Mouse (Mus musculus) left cerebral cortex, adult 9 months (tissue): ENCODE measurements around the gene Robo1.

Source experiments
- DNase-seq, 2 experiments: peaks; one replicate each; pipeline ENCODE4 v3.0.0; 2022; ENCODE audit warnings: low spot score in 2 of 2

Robo1 gene

DNA sequence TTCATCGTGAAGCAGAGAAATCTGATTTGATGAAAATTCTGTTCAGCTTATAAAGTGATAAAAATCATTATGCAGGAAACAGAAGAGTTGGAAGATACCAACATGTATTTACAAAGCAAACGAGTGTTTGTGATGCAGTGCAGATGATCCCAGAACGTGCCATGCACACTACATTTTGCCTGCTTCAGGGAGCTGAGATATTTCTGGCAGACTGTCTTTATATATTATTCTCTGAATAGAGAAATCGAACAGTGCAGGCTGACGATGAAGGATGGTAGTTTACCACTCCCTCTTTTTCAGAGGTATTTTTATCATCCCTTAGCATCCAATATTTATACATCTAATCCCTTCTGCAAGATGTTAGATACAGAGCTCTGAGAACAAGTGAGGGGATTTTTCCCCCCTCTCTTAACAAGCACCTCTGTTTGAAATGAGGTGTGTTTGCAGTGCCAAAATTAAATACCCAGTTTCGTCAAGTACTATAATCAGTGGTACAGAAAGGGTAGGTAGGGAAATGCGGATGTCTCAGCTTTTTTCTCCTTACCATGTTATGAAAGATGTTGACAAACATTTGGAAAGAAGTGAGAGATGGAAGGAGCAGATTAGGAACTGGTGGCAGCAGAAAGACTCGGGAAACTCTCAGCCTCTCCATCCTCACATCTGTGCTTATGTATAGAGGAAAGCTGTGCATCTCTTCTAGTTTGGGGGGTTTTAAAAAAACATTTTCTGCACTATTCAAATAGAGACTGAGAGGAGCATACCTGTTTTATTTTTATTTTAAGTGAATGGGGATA lies at the start of gene Robo1:
Gene Robo1 (plus strand): TSS at position 770 of the 794 bp plus-strand sequence.
- peak in 1 of 2 experiments; percentile 17 for DNase-seq

DNA sequence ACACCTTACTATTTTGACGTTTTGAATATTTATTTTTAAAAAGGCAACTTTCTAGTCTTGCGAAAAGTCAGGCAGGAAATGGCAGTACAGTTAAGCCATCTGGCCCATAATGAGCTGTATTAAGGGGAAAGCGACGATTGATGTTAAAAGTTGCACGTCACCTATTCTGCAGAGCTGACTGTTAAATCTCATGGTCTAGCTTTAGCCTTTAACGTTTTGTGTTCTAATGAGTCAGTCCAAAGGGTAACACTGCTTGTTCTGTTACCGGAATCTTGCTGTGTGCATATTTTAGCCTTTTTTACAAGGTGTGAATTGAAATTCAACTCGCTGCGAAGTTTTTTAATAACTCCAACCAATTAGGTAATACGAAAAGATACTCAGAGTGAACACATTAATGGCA lies 40.3 kb upstream of the Robo1 start:
- DNase-seq, result no peak

DNA sequence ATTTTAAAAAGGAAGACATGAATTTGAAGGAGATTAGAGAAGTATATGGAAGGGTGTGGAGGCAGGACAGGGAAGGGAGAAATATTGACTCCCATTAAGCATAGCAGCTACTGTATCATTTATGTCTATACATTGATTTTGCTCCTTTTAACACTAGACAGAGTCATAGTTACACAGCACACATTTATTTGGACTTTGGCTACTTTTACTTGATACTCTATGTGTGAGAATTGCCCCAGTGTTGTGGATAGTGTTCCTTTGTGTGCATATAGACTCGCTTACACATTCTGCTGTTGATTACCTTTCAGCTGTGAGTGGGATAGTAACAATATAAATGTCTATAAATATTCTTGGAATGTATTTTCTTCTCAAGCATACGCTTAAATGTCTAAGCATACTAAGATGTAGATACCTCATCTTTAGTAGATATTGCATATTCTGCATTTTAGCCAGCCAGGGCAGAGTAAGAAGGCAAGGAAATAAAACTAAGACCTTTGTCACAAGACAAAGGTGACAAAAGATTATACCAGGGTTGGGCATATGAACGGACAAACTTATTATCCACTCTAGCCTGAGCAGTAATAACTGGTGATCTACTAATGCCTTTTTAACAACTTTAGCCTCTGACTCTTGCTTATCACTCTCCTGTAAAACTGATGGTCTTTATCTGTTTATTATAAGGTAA lies 31.6 kb upstream of the Robo1 start:
- no peak for DNase-seq

DNA sequence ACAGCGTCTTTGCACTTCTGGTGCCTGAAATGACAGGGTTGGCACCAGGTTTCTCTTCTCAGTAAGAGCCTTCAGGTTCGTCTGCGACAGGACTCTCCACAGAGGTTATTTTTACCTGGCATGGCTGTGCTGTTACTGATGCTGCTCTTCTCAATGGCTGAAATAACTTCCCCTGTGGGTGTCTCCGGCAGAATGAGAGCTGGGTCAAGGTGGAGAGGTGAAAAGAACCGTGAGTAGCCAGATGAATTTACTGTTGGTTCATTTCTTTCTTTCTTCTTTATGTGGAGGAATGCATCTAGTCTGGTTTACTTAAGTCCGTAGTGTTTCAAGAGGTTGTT lies 194 bp downstream of the Robo1 start:
- peak in 1 of 2 experiments; percentile 17 for DNase-seq

DNA sequence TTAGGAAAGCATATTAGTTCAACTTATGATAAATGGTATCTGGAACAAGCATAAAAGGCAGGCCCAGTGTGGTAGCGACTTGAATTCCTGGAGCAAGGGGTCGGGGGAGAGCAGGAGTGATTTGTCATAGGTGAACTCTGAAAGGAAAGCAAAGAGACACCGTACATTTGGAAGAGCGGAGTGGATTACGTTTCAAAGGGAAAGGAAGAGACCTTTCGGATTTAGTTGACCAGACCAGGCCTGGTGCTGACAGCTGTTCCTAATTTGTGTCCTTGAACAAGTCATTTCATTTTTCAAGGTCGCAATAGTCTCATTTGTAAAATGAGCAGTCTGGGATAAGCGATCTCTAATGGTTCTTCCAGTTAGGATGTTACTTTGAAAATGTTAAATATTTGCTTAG lies 19.2 kb downstream of the Robo1 start:
- DNase-seq, result no peak

DNA sequence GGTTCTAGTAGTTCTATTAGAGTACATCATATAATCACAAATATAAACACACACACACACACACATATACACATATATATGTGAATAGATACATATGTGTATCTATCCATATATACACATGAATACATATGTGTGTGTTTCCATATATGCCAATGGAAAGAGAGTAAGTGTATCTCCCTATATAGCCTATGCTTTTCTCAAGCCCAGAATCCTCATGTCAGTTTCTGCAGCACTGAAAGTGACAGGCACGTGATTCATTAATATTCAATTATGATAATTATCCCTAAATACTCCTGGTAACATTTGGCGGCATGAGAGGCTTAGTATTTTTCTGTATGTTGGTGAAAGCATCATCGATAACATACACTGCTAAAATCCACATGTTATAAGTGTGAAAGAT lies 20.5 kb downstream of the Robo1 start:
- no peak for DNase-seq

DNA sequence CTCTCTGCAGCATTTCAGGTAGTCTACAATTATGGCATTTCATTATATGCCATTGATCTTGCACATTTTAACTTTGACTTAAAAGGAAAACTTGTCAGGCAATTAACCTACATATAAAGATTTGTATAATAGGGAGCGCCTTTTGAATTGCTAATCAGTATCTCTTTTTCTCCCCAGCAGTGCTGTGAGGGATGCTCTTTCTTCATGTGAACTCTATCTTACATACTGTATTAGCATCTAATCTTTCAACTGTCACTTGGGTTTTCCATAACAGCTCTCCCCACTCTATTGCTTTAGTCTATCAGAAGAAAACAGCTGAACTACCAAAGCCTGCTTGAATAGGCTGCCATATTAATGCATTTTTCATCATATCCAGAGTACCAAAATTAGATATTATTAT lies 29.7 kb downstream of the Robo1 start:
- DNase-seq, result no peak

DNA sequence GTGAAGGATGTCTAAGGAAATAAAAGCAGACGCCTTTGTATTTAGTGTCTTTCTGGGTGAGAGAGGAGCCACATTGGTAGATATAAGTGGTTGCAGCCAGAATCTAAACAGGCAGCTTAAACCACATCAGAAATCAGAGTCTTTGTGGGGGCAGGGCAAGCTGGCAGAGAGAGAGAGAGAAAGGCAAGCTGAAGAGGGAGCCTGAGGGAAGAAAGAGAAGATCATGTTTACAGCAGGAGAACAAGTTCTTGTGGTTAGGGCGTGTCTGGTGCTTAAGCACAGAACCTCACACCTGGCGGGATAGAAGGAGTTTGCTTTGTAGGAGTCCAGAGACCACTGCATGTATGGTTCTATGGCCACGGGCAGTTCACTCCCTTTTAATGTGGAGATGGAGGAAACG lies 42.3 kb downstream of the Robo1 start:
- DNase-seq, result no peak

DNA sequence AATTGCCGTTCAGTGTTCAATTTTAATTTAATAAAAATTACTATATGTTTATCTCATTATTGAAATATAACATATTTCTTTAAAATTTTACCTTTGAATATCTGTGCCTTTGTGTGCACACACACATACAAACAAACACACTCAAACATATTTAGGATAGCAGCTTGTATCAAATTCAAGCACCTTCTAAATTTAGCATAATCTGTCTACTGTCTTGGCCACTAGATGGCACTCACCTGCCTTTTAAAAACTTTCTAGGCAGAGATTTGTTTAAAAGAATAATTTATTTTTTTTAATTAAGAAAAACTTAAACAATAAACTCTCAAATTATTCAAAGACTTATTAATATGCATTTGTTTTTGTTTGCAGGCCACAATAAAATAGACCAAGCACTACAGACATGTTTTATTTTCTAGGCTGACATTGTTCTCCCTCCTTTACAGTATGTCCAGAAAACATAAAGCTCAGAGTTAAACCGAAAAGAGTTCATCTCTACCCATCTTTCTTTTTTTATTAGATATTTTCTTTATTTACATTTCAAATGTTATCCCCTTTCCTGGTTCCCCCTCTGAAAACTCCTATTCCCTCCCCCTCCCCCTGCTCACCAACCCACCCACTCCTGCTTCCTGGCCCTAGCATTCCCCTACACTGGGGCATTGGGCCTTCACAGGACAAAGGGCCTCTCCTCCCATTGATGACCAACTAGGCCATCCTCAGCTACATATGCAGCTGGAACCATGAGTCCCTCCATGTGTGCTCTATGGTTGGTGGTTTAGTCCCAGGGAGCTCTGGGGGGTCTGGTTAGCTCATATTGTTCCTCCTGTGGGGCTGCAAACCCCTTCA lies 48.6 kb downstream of the Robo1 start:
- peak in 1 of 2 experiments; percentile 44 for DNase-seq

DNA sequence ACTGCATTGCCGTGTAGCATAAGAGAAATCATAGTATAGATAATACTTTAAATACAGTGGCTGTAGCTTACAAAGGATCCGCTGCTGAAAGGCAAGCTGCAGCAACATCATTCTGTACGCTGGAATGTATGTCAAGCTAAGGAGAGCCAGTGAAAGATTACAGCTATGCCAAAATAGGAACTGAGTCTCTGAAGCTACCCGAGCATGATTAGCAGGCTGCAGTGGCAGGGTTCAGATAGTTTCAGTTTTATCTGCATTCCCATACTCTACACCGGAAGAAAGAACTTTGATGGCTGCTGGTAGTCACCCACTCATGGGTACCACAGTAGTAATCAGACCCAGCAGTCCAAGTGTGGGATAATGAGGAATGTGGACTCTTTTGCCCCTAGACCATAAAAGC lies 68.8 kb downstream of the Robo1 start:
- no peak for DNase-seq

DNA sequence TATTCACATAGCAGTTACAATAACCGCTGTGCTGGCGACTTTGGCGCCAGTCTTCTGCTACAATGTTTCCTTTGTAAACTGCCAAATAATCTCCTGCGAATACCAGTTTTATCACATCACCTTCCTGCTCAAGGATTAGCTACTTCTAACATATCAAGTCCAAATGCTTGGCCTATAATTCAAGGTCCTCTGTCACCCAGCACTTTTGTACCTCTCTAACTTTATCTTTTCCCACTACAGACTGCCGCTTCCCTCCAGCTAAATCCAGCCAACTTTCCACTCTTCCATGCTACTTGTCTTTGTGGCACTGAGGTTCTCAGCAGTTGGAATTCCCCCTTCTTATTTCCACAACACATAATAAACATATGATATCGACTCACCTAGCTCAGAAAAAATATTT lies 73.7 kb downstream of the Robo1 start:
- DNase-seq, result no peak

DNA sequence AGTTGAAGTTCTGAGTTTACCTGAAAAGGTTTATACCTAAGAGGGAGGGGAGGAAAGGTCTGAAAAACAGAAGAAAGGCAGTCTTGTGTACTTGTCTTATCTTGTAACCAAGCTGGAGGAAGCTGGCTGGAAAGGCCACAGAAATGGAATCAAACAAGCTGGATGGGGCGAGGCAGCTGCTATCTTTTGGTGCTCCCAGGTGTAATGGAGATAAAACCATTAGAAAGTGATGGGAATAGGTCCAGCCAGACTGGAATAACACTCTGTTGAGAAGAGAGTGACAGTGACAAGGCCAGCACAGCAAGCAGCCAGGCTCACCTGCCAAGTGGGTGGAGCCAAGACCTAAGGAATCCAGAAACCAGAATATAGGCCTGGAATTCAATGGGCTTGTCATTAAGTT lies 75.5 kb downstream of the Robo1 start:
- DNase-seq, result no peak

DNA sequence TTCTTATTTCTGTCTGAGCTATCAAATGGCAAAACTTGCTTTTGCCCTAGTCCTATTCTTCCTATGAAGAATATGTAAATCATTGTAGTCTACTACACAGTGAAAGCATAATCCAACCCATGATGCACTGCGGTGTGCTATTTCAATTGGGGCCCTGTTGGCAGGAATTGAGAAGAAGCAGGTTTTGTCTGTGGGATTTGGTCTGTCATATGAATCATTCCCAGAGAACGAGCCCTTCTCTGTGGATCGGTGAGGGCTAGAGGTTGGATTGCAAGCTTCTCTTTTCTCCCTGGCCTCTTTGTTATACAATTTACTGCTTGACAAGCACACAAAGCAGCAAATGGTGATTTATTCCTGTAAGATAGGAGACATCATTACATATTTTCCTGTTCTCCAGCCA lies 85.4 kb downstream of the Robo1 start:
- no peak for DNase-seq

DNA sequence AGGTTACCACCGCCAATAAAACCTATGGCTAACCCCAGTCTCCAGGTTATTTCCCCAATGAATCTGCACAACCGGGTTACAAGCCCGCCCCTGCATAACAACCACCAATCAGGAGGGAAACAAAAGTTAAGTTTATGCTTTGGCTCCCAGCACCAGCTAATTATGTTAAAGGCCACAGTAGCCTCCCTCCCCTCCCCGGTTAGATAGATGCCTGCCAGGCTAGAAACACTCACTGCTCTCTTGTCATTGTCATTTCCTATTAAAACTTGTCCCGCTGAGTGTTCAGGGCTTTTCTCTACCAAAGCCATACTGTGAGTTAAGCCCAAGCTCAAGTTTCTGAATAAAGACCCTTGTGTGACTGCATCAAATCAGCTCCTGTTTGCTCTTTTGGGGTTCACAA lies 90.7 kb downstream of the Robo1 start:
- DNase-seq, result no peak

DNA sequence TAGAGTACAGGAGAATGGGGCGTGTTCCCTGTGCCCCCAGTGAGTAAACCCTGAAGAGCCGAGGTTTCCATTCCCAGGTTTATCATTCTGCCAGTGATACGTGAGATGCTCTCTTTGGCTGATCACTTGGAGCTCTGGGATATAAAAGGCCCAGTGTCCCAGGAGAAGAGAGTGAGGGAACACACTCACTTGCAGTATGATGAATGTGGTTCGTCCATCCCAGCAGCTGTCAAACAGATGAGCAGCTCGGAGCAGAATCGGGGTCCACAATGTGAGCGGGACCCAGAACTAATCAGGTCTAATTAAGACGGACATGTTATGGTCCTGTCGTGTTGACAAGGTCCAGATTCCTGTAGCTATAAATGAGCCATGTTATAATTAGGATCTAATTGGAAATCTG lies 94.3 kb downstream of the Robo1 start:
- DNase-seq, result no peak

DNA sequence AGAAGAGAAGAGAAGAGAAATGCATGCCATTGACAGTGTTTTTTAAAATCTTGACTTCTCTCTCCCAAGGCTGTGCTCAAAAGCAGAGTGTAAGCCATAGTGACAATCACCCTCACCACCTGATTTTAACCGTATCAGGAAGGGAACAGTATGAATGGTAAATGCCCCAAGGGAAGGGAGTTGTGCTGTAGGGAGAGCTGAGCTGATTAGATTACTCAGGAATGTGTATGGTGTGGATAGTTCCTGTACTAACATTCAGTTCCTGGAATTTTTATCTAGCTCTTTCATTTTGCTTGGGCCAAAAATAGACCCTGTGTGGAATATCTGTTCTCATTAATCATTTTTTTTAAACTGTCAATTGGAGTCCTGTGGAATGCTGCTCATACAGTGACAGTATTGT lies 101.7 kb downstream of the Robo1 start:
- no peak for DNase-seq

DNA sequence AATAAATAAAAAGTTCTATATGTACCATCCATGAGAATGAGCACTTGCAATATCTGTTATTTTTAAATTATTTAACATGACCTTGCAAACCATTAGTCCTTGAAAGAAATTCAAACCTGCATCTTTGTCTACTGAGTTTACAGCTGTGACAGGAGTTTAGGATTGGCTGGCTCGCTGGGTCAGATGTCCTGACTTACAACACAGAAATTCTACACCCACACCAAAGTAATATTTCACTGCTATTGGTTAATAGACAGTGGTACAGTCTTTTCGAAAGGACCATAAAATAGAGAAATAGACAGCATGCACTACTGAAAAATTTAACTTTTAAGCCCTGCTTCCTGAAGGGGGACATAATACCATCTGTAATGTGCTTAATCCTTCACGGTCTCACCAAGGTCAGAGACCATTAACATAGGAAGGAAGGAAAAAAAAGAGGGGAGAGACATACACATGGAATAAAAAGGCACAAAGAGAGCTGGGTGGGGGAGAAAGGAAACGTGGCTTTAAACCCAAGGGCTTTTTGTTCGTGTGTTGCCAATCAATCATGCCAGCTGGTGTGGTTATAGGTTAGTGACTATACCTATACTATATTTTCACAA lies 103.7 kb downstream of the Robo1 start:
- no peak for DNase-seq

DNA sequence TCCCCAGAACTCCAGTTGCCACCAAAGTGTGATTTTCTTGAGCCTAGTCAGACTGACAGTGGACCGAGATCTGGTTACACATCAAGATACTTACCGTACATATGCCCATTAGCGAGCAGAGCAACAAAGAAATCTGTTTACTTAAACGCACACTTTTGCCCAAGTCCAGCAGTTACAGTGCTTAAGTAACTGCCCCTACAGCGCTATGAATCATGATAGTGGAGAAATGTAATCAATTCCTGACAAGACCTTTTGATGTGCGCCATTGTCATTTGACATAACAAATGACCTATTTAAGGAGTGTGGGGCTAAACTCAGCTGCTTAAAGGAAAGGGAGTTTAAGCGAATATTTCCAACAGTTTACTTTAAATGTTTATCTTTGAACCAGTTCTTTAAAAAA lies 104.8 kb downstream of the Robo1 start:
- no peak for DNase-seq

DNA sequence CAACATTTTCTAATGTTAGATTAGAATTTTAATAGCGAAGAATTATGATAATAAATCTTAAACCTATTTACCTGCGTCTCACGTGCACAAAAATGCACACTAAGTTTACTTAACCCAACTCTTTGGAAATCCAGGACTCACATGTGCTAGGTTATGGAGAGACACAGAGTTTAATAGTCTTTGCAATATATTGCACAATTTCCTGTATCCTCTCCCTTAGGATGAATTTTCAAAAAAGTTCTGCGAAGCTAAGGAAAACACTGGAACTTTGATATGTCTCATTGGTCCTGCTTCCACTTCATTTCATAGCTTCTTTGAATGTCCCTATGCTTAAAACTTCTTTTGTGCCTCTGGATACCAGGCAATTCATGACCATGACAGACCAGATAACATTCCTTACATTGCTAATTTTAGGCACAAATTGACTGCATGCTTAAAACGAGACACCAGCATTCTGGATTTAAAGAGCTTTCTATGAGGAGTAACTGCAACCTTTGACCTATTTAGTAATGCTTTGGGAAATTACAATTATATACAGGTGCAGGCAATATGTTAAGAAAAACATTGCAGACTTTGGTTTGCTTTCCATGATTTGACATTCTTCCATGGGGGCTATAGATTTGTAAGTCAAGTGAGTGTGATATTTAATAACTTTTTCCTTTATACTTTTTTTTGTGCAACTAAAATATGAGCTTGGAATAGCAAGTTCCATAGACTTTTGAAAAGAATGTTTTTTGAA lies 111.4 kb downstream of the Robo1 start:
- no peak for DNase-seq

DNA sequence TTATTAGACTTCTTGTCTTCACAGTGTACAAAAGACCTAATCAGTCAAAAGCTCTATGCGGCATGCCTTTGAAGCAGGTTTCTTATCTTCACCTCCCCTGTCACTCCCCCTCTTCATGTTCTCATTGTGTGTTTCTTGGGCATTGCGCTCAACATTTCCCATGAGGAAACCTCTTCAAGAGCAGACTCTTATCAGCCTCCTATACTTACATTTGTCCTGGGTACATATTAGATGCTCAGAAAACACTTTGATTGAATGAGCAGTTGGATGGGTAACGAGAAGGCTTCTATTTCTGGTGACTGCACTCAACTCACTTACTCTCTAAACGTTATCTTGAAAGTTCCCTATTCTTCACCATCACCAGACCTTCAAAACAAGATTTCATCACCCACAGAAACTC lies 114.3 kb downstream of the Robo1 start:
- DNase-seq, result no peak

DNA sequence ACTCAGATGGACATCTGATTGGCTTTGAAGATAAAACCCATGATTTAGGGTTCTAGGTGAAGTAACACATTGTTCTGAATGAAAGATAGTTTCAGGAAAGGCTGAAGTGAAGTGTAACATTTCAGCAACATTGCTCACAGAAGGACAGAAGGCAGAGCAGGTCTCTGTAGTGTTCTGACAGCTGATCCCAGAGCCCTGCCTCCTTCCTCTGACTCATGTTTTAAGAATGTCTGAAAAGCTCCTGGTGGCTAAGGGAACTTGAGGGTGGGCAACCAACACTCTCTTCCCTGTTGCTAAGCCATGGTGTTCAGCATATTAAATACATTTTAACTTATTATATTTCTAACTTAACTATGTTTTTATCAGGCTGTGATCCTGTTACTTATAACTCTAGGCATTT lies 126.3 kb downstream of the Robo1 start:
- DNase-seq, result no peak
